Mouse (Mus musculus): Measurements from ENCODE around the gene Pde4d. TPM values are rescaled to one million over a fixed set of nuclear protein-coding genes. Genes with fewer than 3 reads are reported as not detected.

The Pde4d gene
- polyA plus RNA-seq, 1 experiment from 2014 or later: 14.8 TPM

DNA sequence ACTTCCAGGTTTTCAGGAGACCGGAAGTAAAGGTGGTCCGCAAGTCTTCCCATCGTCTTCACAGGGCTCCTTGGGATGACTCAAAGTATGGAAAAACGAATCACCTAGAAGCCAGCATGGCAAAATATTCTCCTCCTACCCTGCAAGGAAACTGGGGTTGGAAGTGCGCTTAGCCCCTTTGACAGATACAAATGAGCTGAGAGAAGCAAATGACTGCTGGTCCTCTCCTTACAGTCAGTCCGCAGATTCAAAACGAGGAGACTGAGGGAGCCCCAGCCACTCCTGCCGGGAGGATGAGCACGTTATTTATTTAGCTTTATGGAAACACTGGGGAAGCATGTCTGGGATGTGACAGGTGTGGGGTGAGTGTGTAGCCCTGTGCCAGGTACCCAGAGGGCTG lies 1344.2 kb downstream of the Pde4d start:
- 0 out of 2 replicates have a peak, but pooled peaks cover 3% of the 10 kb centered on the region for H3K4me1 ChIP-seq (ENCODE audit: control insufficient read depth, insufficient read depth, low read length)
- WGBS: 78% methylated on average over 9 of the region's 9 CpGs
- H3K9ac ChIP-seq (ENCODE audit: low read depth, low read length): no peak overlapping the region
- H3K9me3 ChIP-seq (ENCODE audit: control insufficient read depth, low read length): no peaks in the 10 kb centered on the region
- H3K36me3 ChIP-seq (ENCODE audit: control insufficient read depth, insufficient read depth, low read length): no peaks in the 10 kb centered on the region
- no peak overlapping the region for H3K4me3 ChIP-seq (ENCODE audit: low read length)
- no peak overlapping the region for H3K27ac ChIP-seq (ENCODE audit: low read depth, low read length)
- ATAC-seq (ENCODE audit: low FRiP score, low TSS enrichment): no peak
- H3K27me3 ChIP-seq (ENCODE audit: control insufficient read depth, insufficient read depth, low read length): no peaks in the 10 kb centered on the region
- H3K4me2 ChIP-seq (replicated peaks; ENCODE audit: low read depth, low read length): no peak overlapping the region

DNA sequence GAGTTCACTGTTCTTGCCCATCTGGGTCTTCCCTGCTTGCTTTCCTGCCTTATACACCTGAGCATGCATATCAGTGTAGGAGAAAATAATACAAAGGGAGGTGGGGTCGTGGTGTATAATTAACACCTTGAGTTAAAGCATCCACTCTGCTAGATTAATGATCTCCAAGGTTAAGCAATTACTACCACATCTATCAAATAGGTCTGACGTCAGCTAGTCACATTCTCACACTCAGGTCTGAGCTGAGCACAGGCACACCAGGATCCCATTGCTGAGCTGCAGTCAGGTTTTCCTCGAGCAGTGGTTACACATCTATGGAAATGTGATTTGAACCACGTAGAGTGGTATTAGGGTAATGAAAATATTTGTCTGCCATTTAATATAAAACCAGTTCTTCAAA lies 1348.9 kb downstream of the Pde4d start:
- H3K9me3 ChIP-seq (ENCODE audit: control insufficient read depth, low read length): no peaks in the 10 kb centered on the region
- WGBS: 37% methylated on average over 4 of the region's 4 CpGs
- H3K27me3 ChIP-seq (ENCODE audit: control insufficient read depth, insufficient read depth, low read length): no peaks in the 10 kb centered on the region
- H3K9ac ChIP-seq (ENCODE audit: low read depth, low read length): no peak overlapping the region
- no peak overlapping the region for H3K4me3 ChIP-seq (ENCODE audit: low read length)
- H3K27ac ChIP-seq (ENCODE audit: low read depth, low read length): no peak overlapping the region
- ATAC-seq (ENCODE audit: low FRiP score, low TSS enrichment): peak; percentile 81; the same call in 1 of the 2 replicates
- no peaks in the 10 kb centered on the region for H3K36me3 ChIP-seq (ENCODE audit: control insufficient read depth, insufficient read depth, low read length)
- H3K4me2 ChIP-seq (replicated peaks; ENCODE audit: low read depth, low read length): no peak overlapping the region
- no peaks in the 10 kb centered on the region for H3K4me1 ChIP-seq (ENCODE audit: control insufficient read depth, insufficient read depth, low read length)

DNA sequence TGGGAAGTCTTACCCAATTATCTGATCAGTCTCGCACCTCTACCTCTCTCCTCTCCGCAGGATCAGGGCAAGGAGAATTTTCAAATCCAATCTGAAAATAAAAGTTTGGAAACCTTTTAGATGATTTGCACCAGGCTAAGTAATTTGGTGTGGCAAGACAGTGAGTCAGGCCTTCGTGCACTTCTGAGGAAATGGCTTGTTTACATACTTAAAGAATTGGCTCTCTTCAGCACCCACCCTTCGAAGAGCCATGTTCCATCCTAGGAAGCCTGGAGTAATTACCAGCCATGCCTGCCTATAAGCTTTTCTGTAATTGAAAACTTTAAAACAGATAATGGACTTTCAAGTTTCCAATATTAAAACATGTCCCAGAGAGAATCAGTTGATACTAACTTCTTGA lies 1352.5 kb downstream of the Pde4d start:
- Histone ChIP-seq H3K27ac (ENCODE audit: low read depth, low read length) (no peak overlapping the region), H3K36me3 (ENCODE audit: control insufficient read depth, insufficient read depth, low read length) (no peaks in the 10 kb centered on the region), H3K9ac (ENCODE audit: low read depth, low read length) (no peak overlapping the region), H3K4me2 (replicated peaks; ENCODE audit: low read depth, low read length) (no peak overlapping the region), H3K4me1 (ENCODE audit: control insufficient read depth, insufficient read depth, low read length) (no peaks in the 10 kb centered on the region), H3K27me3 (ENCODE audit: control insufficient read depth, insufficient read depth, low read length) (no peaks in the 10 kb centered on the region), H3K9me3 (ENCODE audit: control insufficient read depth, low read length) (no peaks in the 10 kb centered on the region), H3K4me3 (ENCODE audit: low read length) (no peak overlapping the region)
- ATAC-seq (ENCODE audit: low FRiP score, low TSS enrichment): no peak
- WGBS: 60% methylated on average over 4 of the region's 4 CpGs

DNA sequence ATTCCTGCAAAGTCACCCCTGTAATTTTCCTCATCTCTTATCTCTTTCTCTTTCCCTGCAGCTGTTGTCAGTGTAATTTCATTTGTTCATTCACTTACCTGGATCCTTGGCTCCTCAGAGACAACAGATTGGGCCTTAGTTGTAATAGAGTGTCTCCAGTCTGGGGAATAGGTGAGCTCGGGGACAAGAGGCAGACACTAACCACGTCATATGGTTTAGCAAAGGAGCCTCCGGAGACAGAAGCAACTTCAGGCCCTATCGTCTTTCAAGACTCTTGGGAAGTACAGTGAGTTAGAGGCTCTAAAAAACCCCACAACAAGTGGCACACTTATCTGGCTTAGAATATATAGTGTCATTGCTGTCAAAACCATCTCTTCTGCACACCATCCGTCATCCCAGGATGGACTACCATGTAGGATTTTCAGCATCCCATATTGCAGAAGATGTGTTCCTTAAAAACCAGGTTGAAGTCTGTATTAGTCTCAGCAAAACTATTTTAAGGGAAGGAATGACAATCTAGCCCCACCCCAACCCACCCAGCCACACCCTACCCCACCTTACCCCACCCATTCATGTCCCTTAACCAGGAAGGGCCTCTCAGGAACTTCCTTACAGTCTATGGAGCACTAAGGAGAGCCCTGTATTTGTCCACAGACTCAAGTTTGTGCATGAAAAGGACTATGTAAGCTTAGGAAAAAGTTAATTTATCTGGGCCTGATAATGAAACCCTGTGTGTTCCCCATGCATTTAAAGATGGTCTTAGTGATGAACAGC lies 1356.6 kb downstream of the Pde4d start:
- WGBS: 83% methylated on average over 5 of the region's 5 CpGs
- Histone ChIP-seq H3K27me3 (ENCODE audit: control insufficient read depth, insufficient read depth, low read length) (no peaks in the 10 kb centered on the region), H3K9ac (ENCODE audit: low read depth, low read length) (no peak overlapping the region), H3K36me3 (ENCODE audit: control insufficient read depth, insufficient read depth, low read length) (no peaks in the 10 kb centered on the region), H3K4me3 (ENCODE audit: low read length) (no peak overlapping the region), H3K4me1 (ENCODE audit: control insufficient read depth, insufficient read depth, low read length) (no peaks in the 10 kb centered on the region), H3K9me3 (ENCODE audit: control insufficient read depth, low read length) (no peaks in the 10 kb centered on the region), H3K4me2 (replicated peaks; ENCODE audit: low read depth, low read length) (no peak overlapping the region), H3K27ac (ENCODE audit: low read depth, low read length) (no peak overlapping the region)
- no peak for ATAC-seq (ENCODE audit: low FRiP score, low TSS enrichment)

DNA sequence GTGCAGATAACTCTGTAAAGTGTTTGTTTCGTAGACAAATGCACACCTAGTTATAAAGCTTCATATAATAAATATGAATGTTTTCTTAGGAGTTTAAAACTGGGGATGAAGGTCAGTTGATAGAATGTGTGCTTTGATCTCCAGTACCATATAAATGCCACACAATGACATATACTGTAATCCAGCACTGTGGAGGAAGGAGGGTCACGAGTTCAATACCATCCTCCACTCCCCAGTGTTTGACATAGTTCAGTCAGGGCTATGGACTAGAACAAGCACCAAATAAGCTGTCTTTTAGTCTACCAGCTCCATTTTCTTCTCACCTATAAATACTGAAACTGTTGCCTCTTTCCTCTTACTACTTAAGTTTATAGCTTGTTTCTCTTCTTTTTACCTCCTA lies 1357.3 kb downstream of the Pde4d start:
- Histone ChIP-seq H3K4me3 (ENCODE audit: low read length) (no peak overlapping the region), H3K4me1 (ENCODE audit: control insufficient read depth, insufficient read depth, low read length) (no peaks in the 10 kb centered on the region), H3K4me2 (replicated peaks; ENCODE audit: low read depth, low read length) (no peak overlapping the region), H3K9me3 (ENCODE audit: control insufficient read depth, low read length) (no peaks in the 10 kb centered on the region), H3K27ac (ENCODE audit: low read depth, low read length) (no peak overlapping the region), H3K9ac (ENCODE audit: low read depth, low read length) (no peak overlapping the region), H3K27me3 (ENCODE audit: control insufficient read depth, insufficient read depth, low read length) (no peaks in the 10 kb centered on the region), H3K36me3 (ENCODE audit: control insufficient read depth, insufficient read depth, low read length) (no peaks in the 10 kb centered on the region)
- WGBS: 55% methylated on average over 2 of the region's 2 CpGs
- ATAC-seq (ENCODE audit: low FRiP score, low TSS enrichment): no peak

DNA sequence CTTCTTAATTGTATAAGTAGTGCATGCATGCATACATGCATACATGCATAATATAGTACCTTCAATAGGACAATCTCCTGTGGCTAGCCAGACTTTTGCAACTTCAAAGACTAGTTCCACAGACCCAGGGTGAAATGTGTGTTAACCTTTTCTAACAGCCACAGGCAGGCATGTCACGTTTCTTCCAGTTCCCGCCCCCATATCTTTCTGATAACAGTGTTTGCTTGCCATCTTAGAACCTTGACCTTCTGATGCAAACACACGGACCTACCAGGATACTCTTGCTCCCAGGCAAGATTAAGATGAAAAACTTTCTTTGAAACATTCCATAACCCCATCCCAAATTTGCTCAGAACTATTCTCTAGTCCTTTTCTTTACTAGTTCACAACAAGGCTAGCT lies 1357.7 kb downstream of the Pde4d start:
- Histone ChIP-seq H3K27me3 (ENCODE audit: control insufficient read depth, insufficient read depth, low read length) (no peaks in the 10 kb centered on the region), H3K4me3 (ENCODE audit: low read length) (no peak overlapping the region), H3K9me3 (ENCODE audit: control insufficient read depth, low read length) (no peaks in the 10 kb centered on the region), H3K36me3 (ENCODE audit: control insufficient read depth, insufficient read depth, low read length) (no peaks in the 10 kb centered on the region), H3K4me2 (replicated peaks; ENCODE audit: low read depth, low read length) (no peak overlapping the region), H3K9ac (ENCODE audit: low read depth, low read length) (no peak overlapping the region), H3K27ac (ENCODE audit: low read depth, low read length) (no peak overlapping the region), H3K4me1 (ENCODE audit: control insufficient read depth, insufficient read depth, low read length) (no peaks in the 10 kb centered on the region)
- ATAC-seq (ENCODE audit: low FRiP score, low TSS enrichment): no peak
- WGBS: 35% methylated on average over 3 of the region's 3 CpGs

DNA sequence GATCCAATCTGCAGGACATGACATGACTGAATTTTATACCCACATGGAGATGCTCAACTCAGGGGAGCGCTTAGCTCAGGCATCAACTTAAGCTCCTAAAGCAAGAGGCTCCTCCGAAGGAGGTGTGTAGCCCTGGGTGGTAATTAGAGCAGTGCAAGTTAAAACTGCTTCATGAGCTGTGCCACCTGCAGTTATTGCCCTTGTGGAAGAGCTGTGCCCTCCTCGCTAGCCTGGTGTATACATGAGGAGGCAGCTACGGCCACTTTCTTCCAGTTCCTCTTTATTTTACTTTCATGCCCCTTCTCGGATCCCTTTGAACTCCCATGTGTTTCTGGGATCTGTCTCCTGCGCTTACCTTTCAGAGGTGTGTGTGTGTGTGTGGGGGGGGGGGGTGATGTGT lies 1358.3 kb downstream of the Pde4d start:
- 66% methylated on average over 6 of the region's 6 CpGs for WGBS
- H3K27ac ChIP-seq (ENCODE audit: low read depth, low read length): no peak overlapping the region
- H3K9me3 ChIP-seq (ENCODE audit: control insufficient read depth, low read length): no peaks in the 10 kb centered on the region
- H3K36me3 ChIP-seq (ENCODE audit: control insufficient read depth, insufficient read depth, low read length): no peaks in the 10 kb centered on the region
- no peaks in the 10 kb centered on the region for H3K27me3 ChIP-seq (ENCODE audit: control insufficient read depth, insufficient read depth, low read length)
- H3K4me2 ChIP-seq (replicated peaks; ENCODE audit: low read depth, low read length): no peak overlapping the region
- H3K4me3 ChIP-seq (ENCODE audit: low read length): no peak overlapping the region
- H3K4me1 ChIP-seq (ENCODE audit: control insufficient read depth, insufficient read depth, low read length): no peaks in the 10 kb centered on the region
- no peak overlapping the region for H3K9ac ChIP-seq (ENCODE audit: low read depth, low read length)
- peak; percentile 64; the same call in 1 of the 2 replicates for ATAC-seq (ENCODE audit: low FRiP score, low TSS enrichment)

DNA sequence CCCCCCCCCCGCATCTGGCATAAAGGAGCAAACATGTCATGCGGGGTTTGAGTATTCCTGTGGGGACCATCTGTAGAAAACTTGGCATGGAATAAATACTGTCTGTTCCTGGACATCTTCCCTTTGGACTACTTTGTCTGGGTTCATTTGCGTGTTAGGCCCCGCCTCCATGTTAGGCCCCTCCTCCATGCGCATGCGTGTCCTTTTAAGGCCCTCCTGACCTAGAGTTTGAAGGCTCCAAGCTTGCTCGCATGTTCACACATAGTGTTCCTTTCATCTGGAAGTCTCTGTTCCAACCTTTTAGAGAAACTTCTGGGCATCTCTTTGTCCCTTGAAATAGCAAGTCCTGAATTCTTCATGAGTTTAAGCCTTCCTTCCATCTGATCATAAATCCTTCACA lies 1359.2 kb downstream of the Pde4d start:
- WGBS: 82% methylated on average over 7 of the region's 7 CpGs
- ATAC-seq (ENCODE audit: low FRiP score, low TSS enrichment): no peak
- Histone ChIP-seq H3K9ac (ENCODE audit: low read depth, low read length) (no peak overlapping the region), H3K4me3 (ENCODE audit: low read length) (no peak overlapping the region), H3K36me3 (ENCODE audit: control insufficient read depth, insufficient read depth, low read length) (no peaks in the 10 kb centered on the region), H3K4me1 (ENCODE audit: control insufficient read depth, insufficient read depth, low read length) (no peaks in the 10 kb centered on the region), H3K4me2 (replicated peaks; ENCODE audit: low read depth, low read length) (no peak overlapping the region), H3K27me3 (ENCODE audit: control insufficient read depth, insufficient read depth, low read length) (no peaks in the 10 kb centered on the region), H3K27ac (ENCODE audit: low read depth, low read length) (no peak overlapping the region), H3K9me3 (ENCODE audit: control insufficient read depth, low read length) (no peaks in the 10 kb centered on the region)

DNA sequence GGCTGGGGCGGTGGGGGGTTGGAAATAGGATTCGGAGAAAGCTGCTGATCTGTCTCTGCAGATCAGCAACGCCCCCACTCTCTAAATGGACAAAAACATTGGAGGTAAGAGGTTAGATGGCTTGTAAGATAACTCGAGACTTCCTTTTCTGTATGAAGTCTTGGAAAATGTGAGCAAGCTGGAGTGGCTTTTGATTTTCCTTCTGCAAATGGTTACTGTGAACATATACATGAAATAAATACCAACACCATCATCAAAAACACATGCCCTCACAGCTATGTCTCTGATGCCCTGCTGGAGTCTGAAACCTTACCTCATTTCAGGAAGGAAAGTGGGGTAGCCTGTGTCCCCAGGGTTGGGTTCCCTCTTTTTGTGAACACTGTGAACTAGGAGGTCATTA lies 1359.9 kb downstream of the Pde4d start:
- H3K27me3 ChIP-seq (ENCODE audit: control insufficient read depth, insufficient read depth, low read length): no peaks in the 10 kb centered on the region
- H3K36me3 ChIP-seq (ENCODE audit: control insufficient read depth, insufficient read depth, low read length): no peaks in the 10 kb centered on the region
- H3K4me1 ChIP-seq (ENCODE audit: control insufficient read depth, insufficient read depth, low read length): no peaks in the 10 kb centered on the region
- WGBS: 64% methylated on average over 4 of the region's 4 CpGs
- H3K9ac ChIP-seq (ENCODE audit: low read depth, low read length): no peak overlapping the region
- no peak overlapping the region for H3K4me3 ChIP-seq (ENCODE audit: low read length)
- H3K4me2 ChIP-seq (replicated peaks; ENCODE audit: low read depth, low read length): no peak overlapping the region
- H3K9me3 ChIP-seq (ENCODE audit: control insufficient read depth, low read length): no peaks in the 10 kb centered on the region
- no peak for ATAC-seq (ENCODE audit: low FRiP score, low TSS enrichment)
- no peak overlapping the region for H3K27ac ChIP-seq (ENCODE audit: low read depth, low read length)

Measured in kidney, embryonic 14.5 days (tissue).